Mouse (Mus musculus) neural tube, embryonic 15.5 days (tissue): ENCODE measurements at regions not wholly inside any gene's neighbourhood (a gene's known extent, or its start where the extent isn't known, plus 50 kb on each side); places are given as distances from the start of the nearest gene placed in this dataset.

Experiments
- ATAC-seq: fragments of 200-750 bp; cut with Nextera tagmentation; 2 replicates; pipeline ENCODE4 v1.8.0; 2017; ENCODE audit warnings: mild to moderate bottlenecking, moderate TSS enrichment, moderate library complexity; ENCODE audit not compliant: low FRiP score
- H3K27ac ChIP-seq: fragments of 300-500 bp; sonication (generic); replicated peaks from 2 replicates; pipeline ENCODE4 v1.5.1; 2015; ENCODE audit warnings: mild to moderate bottlenecking, inconsistent platforms
- H3K27me3 ChIP-seq: fragments of 300-500 bp; sonication (generic); replicated peaks from 2 replicates; pipeline ENCODE4 v1.6.1; 2015; ENCODE audit warnings: inconsistent platforms
- H3K36me3 ChIP-seq: fragments of 300-500 bp; sonication (generic); 2 replicates; pipeline ENCODE4 v1.6.1; 2015; ENCODE audit warnings: inconsistent platforms
- H3K4me1 ChIP-seq: fragments of 300-500 bp; sonication (generic); 2 replicates; pipeline ENCODE4 v1.6.1; 2015; ENCODE audit warnings: inconsistent platforms
- H3K4me2 ChIP-seq: fragments of 300-500 bp; sonication (generic); 2 replicates; pipeline ENCODE4 v1.6.1; 2015; ENCODE audit warnings: inconsistent platforms, mild to moderate bottlenecking, moderate library complexity
- H3K4me3 ChIP-seq: fragments of 300-500 bp; sonication (generic); replicated peaks from 2 replicates; pipeline ENCODE4 v1.5.1; 2015; ENCODE audit warnings: mild to moderate bottlenecking, inconsistent platforms
- H3K9ac ChIP-seq: fragments of 300-500 bp; sonication (generic); replicated peaks from 2 replicates; pipeline ENCODE4 v1.6.1; 2015; ENCODE audit warnings: mild to moderate bottlenecking, inconsistent platforms
- H3K9me3 ChIP-seq: fragments of 300-500 bp; sonication (generic); replicated peaks from 2 replicates; pipeline ENCODE4 v1.6.1; 2016; ENCODE audit warnings: inconsistent platforms
- WGBS: fragments of 180-500 bp; shearing (Covaris S2); methylation state at CpG from one replicate; pipeline ENCODE4 v1.1.7; 2015; ENCODE audit warnings: mixed read lengths; 5-methylcytosine and 5-hydroxymethylcytosine counted together

DNA sequence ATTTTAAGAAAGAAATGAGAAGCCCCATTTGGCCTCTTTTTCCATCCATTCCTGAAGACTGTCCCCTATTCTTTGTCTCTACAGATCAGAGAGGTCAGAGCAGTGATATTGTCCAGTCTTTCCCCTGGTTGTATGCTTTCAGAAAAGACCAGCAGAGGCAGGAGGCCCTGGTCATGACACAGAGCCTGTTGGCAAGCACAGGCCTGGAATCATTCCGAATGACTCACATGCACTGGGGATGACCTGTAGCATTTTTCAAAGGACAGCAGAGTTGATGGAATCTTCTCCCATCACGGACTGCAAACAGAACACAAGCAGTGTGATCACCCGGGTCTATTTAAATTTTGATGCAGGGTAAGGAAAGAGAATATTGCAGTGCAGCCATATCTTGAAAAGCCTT, 50.2 kb upstream of the Nxt1 start:
- H3K4me1 ChIP-seq, result no peaks in the 10 kb centered on the region
- 85% methylated on average over 3 of the region's 3 CpGs for WGBS
- no peaks in the 10 kb centered on the region for H3K9me3 ChIP-seq
- H3K4me3 ChIP-seq, result no peak overlapping the region
- ATAC-seq, result no peak
- no peaks in the 10 kb centered on the region for H3K27me3 ChIP-seq
- no peak overlapping the region for H3K9ac ChIP-seq
- H3K36me3 ChIP-seq, result no peaks in the 10 kb centered on the region
- no peak overlapping the region for H3K27ac ChIP-seq
- H3K4me2 ChIP-seq, result no peak overlapping the region

DNA sequence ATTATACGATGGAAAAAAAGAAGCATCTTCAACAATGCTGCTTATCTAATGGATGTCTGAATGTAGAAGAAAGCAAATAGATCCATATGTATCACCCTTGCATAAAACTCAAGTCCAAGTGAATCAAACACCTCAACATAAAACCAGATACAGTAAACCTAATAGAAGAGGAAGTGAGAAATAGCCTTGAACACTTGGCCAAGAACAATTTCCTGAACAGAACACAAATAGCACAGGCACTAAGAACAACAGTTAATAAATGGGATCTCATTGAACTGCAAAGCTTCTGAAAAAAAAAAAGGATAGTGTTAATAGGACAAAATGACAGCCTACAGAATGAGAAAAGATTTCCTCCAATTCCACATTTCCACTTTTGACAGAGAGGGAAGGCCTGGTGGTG, 60.5 kb upstream of the Nxt1 start:
- Histone ChIP-seq H3K27ac (no peak overlapping the region), H3K9ac (no peak overlapping the region), H3K4me2 (no peak overlapping the region), H3K36me3 (no peaks in the 10 kb centered on the region), H3K4me1 (no peaks in the 10 kb centered on the region), H3K9me3 (no peaks in the 10 kb centered on the region), H3K27me3 (no peaks in the 10 kb centered on the region), H3K4me3 (no peak overlapping the region)
- WGBS, result 84% methylated on average over 1 of the region's 1 CpGs
- ATAC-seq, result no peak

DNA sequence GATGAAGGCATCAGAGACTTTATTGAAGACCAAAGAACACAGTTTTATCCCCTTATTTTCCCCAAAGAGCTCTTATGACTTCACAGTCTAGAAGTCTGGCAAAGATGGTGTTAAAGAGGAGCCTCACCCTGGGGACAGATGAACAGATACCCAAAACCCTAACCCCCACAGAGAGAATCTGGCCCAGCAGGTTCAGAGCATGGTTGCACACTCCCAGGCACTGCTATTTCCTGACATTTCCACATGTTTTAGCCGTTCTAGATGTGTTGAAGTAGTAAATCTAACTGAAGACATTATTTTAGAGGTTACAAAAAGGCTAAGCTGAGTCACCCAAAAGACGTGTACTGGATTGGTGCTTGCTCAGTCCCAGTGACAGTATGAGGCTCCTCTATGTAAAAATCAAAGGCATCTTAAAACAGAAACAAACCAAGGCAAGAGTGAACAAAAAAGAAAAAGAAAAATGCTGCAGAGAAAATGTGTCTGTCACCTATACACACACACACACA, 66.9 kb upstream of the Nxt1 start:
- 53% methylated on average over 2 of the region's 2 CpGs for WGBS
- ATAC-seq, result no peak
- no peaks in the 10 kb centered on the region for H3K9me3 ChIP-seq
- no peak overlapping the region for H3K4me3 ChIP-seq
- no peaks in the 10 kb centered on the region for H3K27me3 ChIP-seq
- H3K36me3 ChIP-seq, result no peaks in the 10 kb centered on the region
- H3K27ac ChIP-seq, result no peak overlapping the region
- no peaks in the 10 kb centered on the region for H3K4me1 ChIP-seq
- no peak overlapping the region for H3K4me2 ChIP-seq
- H3K9ac ChIP-seq, result no peak overlapping the region

DNA sequence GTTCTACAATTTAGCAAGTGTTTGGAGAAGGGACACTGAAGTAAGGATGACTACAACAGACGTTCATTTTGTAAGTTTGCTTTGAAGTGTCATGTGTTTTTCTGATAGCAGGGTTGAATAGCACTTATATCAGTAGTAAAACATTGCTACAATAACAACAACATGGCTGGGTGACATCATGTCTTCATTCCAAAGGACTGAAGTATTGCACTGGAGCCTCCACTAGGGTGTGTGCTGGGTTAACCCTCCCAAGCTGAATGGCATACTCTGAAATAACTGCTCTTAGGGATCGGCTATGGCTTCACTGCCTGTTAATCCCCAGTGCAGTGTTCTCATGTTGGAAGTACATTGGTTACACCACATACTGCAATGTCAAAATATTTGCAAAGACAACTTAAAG, 68.5 kb upstream of the Nxt1 start:
- H3K4me3 ChIP-seq, result no peak overlapping the region
- H3K4me1 ChIP-seq, result no peaks in the 10 kb centered on the region
- no peak overlapping the region for H3K4me2 ChIP-seq
- H3K9ac ChIP-seq, result no peak overlapping the region
- H3K27me3 ChIP-seq, result no peaks in the 10 kb centered on the region
- H3K27ac ChIP-seq, result no peak overlapping the region
- no peaks in the 10 kb centered on the region for H3K9me3 ChIP-seq
- 82% methylated on average over 2 of the region's 2 CpGs for WGBS
- no peak for ATAC-seq
- no peaks in the 10 kb centered on the region for H3K36me3 ChIP-seq

DNA sequence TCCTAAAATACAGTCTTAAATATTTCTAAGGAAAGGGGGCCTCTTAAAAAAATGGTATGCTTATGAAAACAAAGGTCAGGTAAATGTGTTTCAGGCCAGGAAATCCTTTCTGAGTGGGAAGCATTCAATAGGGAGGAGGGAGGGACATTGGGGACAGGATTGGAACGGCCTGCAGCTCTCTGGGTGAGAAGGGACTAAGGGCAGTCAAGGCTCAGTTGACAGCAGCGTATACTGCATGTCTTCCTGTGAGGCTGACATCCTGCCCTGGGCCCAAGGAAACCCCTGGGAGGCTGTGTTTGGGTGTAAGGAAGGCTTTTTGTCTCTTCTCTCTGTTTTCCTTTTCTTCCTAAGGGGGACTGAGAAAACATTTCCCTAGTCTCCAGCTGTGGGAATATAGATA, 69.1 kb upstream of the Nxt1 start:
- ATAC-seq, result no peak
- Histone ChIP-seq H3K4me3 (no peak overlapping the region), H3K9me3 (no peaks in the 10 kb centered on the region), H3K4me2 (no peak overlapping the region), H3K27ac (no peak overlapping the region), H3K9ac (no peak overlapping the region), H3K27me3 (no peaks in the 10 kb centered on the region), H3K4me1 (no peaks in the 10 kb centered on the region), H3K36me3 (no peaks in the 10 kb centered on the region)
- 68% methylated on average over 2 of the region's 2 CpGs for WGBS

DNA sequence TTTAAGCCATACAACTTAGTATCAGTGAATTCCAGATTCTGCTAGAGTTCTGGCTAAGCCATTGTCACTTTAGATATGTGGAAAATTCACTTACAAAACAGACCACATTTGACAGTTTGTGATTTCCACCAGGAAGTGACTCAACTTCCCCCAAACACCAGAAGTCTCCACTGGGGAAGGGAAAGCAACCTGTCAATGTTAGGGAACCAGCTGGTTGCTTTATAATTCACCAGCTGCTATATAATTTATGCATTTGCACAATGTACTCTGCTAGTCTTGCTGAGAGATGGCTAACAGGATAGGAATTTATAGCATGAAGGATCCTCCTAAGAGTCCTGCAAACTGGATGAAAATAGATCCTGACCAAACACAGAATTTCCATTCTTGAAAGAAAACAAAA, 72.9 kb upstream of the Nxt1 start:
- no peak overlapping the region for H3K9ac ChIP-seq
- no peak overlapping the region for H3K4me2 ChIP-seq

DNA sequence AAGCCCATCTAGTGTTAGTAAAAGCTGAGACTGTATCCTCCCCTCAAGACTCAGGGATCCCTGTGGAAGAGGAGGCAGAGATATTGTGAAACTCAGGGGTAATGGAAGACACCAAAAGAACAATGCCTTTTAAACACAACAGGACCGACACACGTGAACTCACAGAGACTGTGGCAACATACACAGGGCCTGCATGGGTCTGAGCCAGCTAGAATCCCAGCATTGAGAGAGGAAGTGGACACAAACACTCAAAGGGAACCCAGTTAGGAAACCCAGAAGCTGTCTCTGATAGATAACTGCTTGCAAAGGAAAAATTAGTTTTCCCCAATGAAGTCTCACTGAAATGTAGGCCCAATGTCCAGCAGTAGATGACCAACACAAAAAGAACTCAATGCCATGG, 75.4 kb upstream of the Nxt1 start:
- ATAC-seq, result no peak
- WGBS, result 92% methylated on average over 2 of the region's 2 CpGs
- Histone ChIP-seq H3K36me3 (no peaks in the 10 kb centered on the region), H3K4me2 (no peak overlapping the region), H3K4me1 (no peaks in the 10 kb centered on the region), H3K9ac (no peak overlapping the region), H3K9me3 (no peaks in the 10 kb centered on the region), H3K27ac (no peak overlapping the region), H3K27me3 (no peaks in the 10 kb centered on the region), H3K4me3 (no peak overlapping the region)

More for the DNA sequence above, 72.9 kb upstream of the Nxt1 start:
- H3K36me3 ChIP-seq, result no peaks in the 10 kb centered on the region
- H3K27ac ChIP-seq, result no peak overlapping the region
- no peaks in the 10 kb centered on the region for H3K4me1 ChIP-seq
- H3K4me3 ChIP-seq, result no peak overlapping the region
- no peak for ATAC-seq
- H3K9me3 ChIP-seq, result no peaks in the 10 kb centered on the region
- H3K27me3 ChIP-seq, result no peaks in the 10 kb centered on the region

DNA sequence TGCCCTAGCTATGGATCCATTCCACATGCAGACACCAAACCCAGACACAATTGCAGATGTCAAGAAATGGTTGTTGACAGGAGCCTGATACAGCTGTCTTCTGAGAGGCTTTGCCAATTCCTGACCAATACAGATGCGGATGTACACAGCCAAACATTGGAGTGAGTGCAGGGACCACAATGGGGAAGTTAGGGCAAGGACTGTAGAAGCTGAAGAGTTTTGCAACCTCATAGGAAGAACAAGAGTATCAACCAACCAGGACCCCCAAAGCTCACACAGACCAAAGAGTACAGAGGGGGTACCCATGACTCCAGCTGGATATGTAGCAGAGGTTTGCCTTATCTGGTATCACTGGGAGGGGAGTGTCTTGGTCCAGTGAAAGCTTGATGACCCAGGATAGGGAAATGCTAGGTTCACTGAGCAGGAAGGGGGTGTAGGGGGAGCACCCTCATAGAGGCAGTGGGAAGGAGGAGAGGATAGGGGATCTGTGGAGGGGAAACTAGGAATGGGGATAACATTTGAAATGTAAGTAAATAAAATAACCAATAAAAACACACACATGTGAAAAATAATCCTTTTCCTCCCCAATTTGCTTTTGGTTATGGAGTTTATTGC, 86.6 kb upstream of the Nxt1 start:
- H3K9ac ChIP-seq, result no peak overlapping the region
- no peak for ATAC-seq
- H3K27me3 ChIP-seq, result no peaks in the 10 kb centered on the region
- H3K4me1 ChIP-seq, result no peaks in the 10 kb centered on the region
- WGBS, result 94% methylated on average over 1 of the region's 1 CpGs
- no peak overlapping the region for H3K4me2 ChIP-seq
- H3K4me3 ChIP-seq, result no peak overlapping the region
- no peaks in the 10 kb centered on the region for H3K9me3 ChIP-seq
- no peak overlapping the region for H3K27ac ChIP-seq
- no peaks in the 10 kb centered on the region for H3K36me3 ChIP-seq

DNA sequence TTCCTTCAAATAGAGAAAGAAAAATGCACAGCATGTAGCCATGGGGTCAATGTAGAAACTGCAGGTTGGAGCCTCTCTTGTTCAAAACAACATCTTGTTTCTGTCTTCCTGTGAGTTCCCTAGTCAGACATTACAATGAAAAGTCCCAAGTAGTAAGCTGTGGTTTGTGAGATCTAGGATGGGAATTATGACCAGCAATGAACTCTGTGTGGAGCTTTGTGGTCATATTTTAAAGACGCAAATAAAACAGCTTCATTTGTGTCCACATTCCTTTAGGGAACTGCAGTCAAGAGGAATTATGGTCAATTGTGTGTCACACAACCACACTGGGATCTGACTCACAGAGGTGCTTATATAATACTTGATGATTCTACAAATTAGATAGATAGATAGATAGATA, 90.2 kb upstream of the Nxt1 start:
- no peaks in the 10 kb centered on the region for H3K36me3 ChIP-seq
- H3K4me1 ChIP-seq, result peaks cover 3% of the 10 kb centered on the region; the same call in 1 of the 2 replicates
- no peak overlapping the region for H3K27ac ChIP-seq
- H3K4me2 ChIP-seq, result no peak overlapping the region
- no peak for ATAC-seq
- no peaks in the 10 kb centered on the region for H3K9me3 ChIP-seq
- no peak overlapping the region for H3K9ac ChIP-seq
- 83% methylated on average over 1 of the region's 1 CpGs for WGBS
- no peaks in the 10 kb centered on the region for H3K27me3 ChIP-seq
- H3K4me3 ChIP-seq, result no peak overlapping the region

DNA sequence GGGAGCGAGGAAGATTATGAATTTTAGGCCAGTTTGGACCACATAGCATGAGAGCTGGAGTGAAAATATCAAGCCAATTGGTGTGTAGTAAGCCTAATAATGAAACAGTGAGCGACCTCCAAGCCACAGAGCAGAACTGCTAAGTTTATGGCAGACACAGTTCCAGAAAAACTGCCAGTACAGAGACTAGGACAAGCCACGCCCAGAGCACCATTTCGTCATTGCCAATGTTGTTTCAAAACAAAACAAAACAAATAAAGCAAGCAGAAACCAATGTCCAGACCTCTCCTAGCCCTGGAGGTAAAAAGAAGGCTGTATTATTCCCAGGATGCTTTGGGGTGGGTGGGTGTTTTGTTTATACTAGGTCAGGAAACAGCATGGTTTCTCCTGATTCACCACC, 90.7 kb upstream of the Nxt1 start:
- H3K9me3 ChIP-seq, result no peaks in the 10 kb centered on the region
- WGBS, result 82% methylated on average over 4 of the region's 4 CpGs
- no peak overlapping the region for H3K27ac ChIP-seq
- H3K27me3 ChIP-seq, result no peaks in the 10 kb centered on the region
- peaks cover 3% of the 10 kb centered on the region; the same call in 1 of the 2 replicates for H3K4me1 ChIP-seq
- H3K36me3 ChIP-seq, result no peaks in the 10 kb centered on the region
- H3K4me3 ChIP-seq, result no peak overlapping the region
- H3K4me2 ChIP-seq, result no peak overlapping the region
- no peak for ATAC-seq
- H3K9ac ChIP-seq, result no peak overlapping the region

DNA sequence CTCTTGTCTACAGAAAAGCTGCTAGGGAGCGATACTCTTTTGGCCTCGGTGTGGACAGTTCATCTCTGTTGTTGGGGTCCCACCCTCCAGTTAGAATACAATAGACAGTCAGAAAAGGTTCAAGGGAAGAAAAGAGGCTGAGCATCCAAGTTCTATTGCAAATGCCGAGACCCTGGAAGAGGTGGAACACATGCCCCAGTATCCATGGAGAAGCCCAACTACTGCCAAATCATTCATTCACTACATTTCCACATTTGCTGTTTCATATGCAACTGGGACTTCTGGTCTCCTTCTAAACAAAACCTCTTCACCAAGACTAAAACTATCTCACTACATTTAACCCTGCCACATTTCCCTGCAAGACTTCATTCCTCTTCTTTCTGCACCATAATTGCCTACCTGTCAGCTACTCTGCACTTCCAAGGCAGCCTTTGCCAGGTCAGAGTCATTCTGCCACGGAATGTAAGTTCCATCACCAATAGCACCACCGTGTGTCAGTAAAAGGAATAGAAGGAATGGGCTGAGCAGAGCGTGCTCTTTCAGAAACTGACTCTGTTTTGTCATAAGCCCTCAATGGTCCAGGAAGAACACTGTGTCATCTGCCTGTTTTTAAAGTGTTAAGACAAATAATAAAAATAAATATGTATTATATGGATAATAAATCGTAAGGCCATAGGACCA, 92.0 kb upstream of the Nxt1 start:
- Histone ChIP-seq H3K27ac (no peak overlapping the region), H3K9ac (no peak overlapping the region), H3K9me3 (no peaks in the 10 kb centered on the region), H3K27me3 (no peaks in the 10 kb centered on the region), H3K4me3 (no peak overlapping the region), H3K4me2 (no peak overlapping the region), H3K36me3 (no peaks in the 10 kb centered on the region), H3K4me1 (peaks cover 3% of the 10 kb centered on the region; the same call in 1 of the 2 replicates)
- ATAC-seq, result peak; percentile 86; the same call in 1 of the 2 replicates
- WGBS, result 33% methylated on average over 7 of the region's 7 CpGs

DNA sequence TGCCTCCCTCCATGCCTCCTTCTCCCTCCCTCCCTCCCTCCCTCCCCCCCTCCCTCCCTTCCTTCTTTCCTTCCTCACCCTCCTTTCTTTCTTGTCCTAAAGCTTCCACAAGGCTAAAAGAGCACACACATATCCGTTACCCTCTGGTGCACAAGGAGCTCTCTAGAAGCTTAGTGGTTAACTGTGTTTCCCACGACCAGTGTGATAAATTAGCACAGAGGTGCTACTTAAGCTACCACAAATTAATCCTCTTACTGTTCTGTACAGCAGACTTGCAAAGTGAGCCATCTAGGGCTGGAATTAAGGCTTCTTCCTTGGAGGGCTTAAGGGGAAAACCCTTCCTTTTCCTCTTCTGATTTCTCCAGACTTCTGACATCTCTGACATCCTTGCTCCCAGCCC, 92.8 kb upstream of the Nxt1 start:
- H3K36me3 ChIP-seq, result no peaks in the 10 kb centered on the region
- H3K9ac ChIP-seq, result no peak overlapping the region
- H3K27ac ChIP-seq, result no peak overlapping the region
- H3K27me3 ChIP-seq, result no peaks in the 10 kb centered on the region
- H3K4me3 ChIP-seq, result no peak overlapping the region
- no peak overlapping the region for H3K4me2 ChIP-seq
- no peaks in the 10 kb centered on the region for H3K9me3 ChIP-seq
- WGBS, result 50% methylated on average over 2 of the region's 2 CpGs
- ATAC-seq, result no peak
- H3K4me1 ChIP-seq, result peaks cover 3% of the 10 kb centered on the region; the same call in 1 of the 2 replicates
